Mouse (Mus musculus): ENCODE measurements around the gene Ccdc120.

Ccdc120 gene

GRCm38 (mm10) chrX:7750432-7751116 is at the start of gene Ccdc120:
TSS of gene Ccdc120 (minus strand) at chrX:7750905.
- DNase-seq (ENCODE audit: extremely low read depth, low read depth), result no peak

GRCm38 (mm10) chrX:7797327-7797726 is 46.6 kb upstream of the Ccdc120 start:
- no peak for DNase-seq (ENCODE audit: extremely low read depth, low read depth)

GRCm38 (mm10) chrX:7795016-7795415 is 44.3 kb upstream of the Ccdc120 start:
- DNase-seq (ENCODE audit: extremely low read depth, low read depth), result no peak

- no peak for DNase-seq (ENCODE audit: extremely low read depth, low read depth)
These were observed 42.7 kb upstream of the Ccdc120 start for GRCm38 (mm10) chrX:7793361-7793760.

- no peak for DNase-seq (ENCODE audit: extremely low read depth, low read depth)
These were observed 39.6 kb upstream of the Ccdc120 start for GRCm38 (mm10) chrX:7790309-7790708.

- DNase-seq (ENCODE audit: extremely low read depth, low read depth), result peak; percentile 99
These were observed 38.9 kb upstream of the Ccdc120 start, which contains the start of gene Gripap1 for GRCm38 (mm10) chrX:7789542-7790136. TSS of gene Gripap1 (plus strand) at chrX:7789765.

- no peak for DNase-seq (ENCODE audit: extremely low read depth, low read depth)
These were observed 31.9 kb upstream of the Ccdc120 start for GRCm38 (mm10) chrX:7782603-7783092.

- DNase-seq (ENCODE audit: extremely low read depth, low read depth), result peak; percentile 77
These were observed 28.6 kb upstream of the Ccdc120 start for GRCm38 (mm10) chrX:7779294-7779693.

GRCm38 (mm10) chrX:7778450-7779244 is 27.9 kb upstream of the Ccdc120 start:
- DNase-seq (ENCODE audit: extremely low read depth, low read depth), result peak; percentile 96

- peak; percentile 74 for DNase-seq (ENCODE audit: extremely low read depth, low read depth)
These were observed 25.8 kb upstream of the Ccdc120 start for GRCm38 (mm10) chrX:7776329-7777082.

GRCm38 (mm10) chrX:7775501-7776205 is 24.9 kb upstream of the Ccdc120 start:
- DNase-seq (ENCODE audit: extremely low read depth, low read depth), result no peak

GRCm38 (mm10) chrX:7772766-7773165 is 22.1 kb upstream of the Ccdc120 start:
- DNase-seq (ENCODE audit: extremely low read depth, low read depth), result no peak

- DNase-seq (ENCODE audit: extremely low read depth, low read depth), result no peak
These were observed 18.8 kb upstream of the Ccdc120 start for GRCm38 (mm10) chrX:7769302-7770017.

GRCm38 (mm10) chrX:7765764-7766163 is 15.1 kb upstream of the Ccdc120 start:
- DNase-seq (ENCODE audit: extremely low read depth, low read depth), result no peak

GRCm38 (mm10) chrX:7765281-7765670 is 14.6 kb upstream of the Ccdc120 start:
- DNase-seq (ENCODE audit: extremely low read depth, low read depth), result no peak

GRCm38 (mm10) chrX:7764657-7765280 is 14.1 kb upstream of the Ccdc120 start:
- DNase-seq (ENCODE audit: extremely low read depth, low read depth), result no peak

- DNase-seq (ENCODE audit: extremely low read depth, low read depth), result peak; percentile 74
These were observed 13.1 kb upstream of the Ccdc120 start for GRCm38 (mm10) chrX:7763631-7764393.

- no peak for DNase-seq (ENCODE audit: extremely low read depth, low read depth)
These were observed 12.2 kb upstream of the Ccdc120 start for GRCm38 (mm10) chrX:7762921-7763197.
